Mouse (Mus musculus) small intestine, adult 2 months (tissue): Measurements from ENCODE around the gene Tdrd7.

Source experiments
- CTCF ChIP-seq: fragments of 200-500 bp; IDR thresholded peaks from 2 replicates; pipeline ENCODE4 v1.5.1; 2012; ENCODE audit warnings: low read depth, mild to moderate bottlenecking, control low read depth, inconsistent platforms, low read length, moderate library complexity, mixed read lengths; ENCODE audit not compliant: insufficient replicate concordance, insufficient read length; ENCODE audit errors: extremely low read depth
- POLR2A ChIP-seq: fragments of 200-500 bp; IDR thresholded peaks from 2 replicates; pipeline ENCODE4 v1.6.1; 2012; ENCODE audit warnings: low read depth, mild to moderate bottlenecking, control low read depth, inconsistent platforms, low read length, moderate library complexity

GRCm38 (mm10) chr4:46008142-46008793 is 43.1 kb downstream of the Tdrd7 start:
- TF ChIP-seq CTCF: no peak
- TF ChIP-seq POLR2A: no peak
